Mouse (Mus musculus): ENCODE results near the gene Dleu7.
A peak's percentile ranks its signal among the peaks of the same experiment; 100 is the strongest.

Dleu7 gene

DNA sequence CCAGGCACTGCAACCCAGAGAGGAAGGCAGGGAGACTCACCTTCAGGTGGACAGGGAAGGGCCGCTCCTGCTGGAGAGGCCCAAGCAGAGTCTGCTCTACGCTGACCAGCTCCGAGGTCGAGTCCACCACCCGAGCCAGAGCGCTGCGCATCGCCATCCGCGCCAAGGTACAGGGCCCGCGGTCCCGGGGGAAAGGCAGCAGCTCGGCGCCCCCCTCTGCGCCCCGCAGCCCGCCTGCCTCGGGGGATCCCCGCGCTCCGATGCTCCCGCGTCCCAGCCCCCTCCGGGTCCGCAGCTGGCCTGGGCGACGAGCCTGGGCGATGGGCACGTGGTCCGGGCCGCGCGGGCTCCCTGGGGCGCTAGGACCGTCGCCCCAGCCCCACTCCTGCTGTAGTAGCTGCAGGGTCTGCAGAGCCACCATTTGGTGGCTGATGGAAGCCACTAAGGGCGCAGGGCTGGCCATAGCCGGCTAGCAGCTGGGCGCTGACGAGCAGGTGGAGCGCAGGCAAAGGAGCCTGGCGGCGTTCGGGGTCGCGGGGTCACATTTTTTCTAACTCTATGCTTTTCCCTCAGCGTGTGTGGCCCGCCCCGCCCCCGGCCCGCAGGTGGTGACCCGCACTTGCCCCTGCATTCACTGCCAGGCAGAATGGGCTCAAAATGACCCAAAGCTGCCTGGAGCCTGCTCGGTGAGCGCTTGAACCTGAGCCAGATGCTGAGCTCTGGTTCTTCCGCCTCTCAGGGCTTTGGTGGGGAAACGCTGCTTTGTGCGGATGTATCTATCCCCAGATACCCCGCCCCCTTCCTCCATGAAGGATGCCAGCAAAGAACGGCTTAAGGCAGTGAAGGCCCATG lies at the start of gene Dleu7, which contains the start of gene Rnaseh2b:
Gene Dleu7 (minus strand): TSS at position 560 of the 852 bp plus-strand sequence.
Gene Rnaseh2b (plus strand): TSS at position 102 of the 852 bp plus-strand sequence.
- DNase-seq (ENCODE audit: low read depth, low spot score): peak; percentile 58

DNA sequence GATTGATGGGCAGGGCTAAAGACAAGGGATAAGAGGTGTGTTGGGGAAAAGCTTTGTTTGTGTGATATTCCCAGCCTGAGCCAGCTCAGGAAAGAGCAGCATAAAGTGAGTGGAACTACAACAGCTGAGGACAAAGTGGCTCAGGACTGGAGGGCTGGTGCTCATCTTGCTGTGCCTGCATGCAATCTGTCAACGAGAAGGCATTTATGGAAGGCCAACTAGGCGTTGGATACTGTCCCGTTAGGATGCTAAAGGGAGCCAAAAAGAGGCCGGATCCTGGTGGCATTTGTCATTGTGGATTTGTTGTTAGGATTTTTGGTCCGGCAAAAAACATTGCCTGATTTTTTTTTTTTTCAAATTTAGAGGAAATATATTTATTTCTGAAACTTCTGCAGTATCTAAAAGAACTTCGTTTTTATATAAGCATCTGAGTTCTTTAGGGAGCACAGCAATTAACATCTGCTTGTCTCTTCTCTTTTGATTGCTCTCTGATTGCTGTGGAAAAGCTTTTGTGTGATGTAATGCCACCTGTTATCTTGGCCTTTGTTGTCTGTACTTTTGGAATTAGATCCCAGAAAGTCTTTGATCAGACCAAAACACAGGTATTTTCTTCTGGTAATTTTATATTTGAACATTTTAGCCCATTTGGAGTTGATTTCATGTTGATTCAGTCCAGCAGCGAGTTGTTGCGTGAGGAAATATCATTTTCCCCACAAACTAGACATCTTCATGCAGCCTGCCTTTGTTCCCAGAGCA lies 49.2 kb upstream of the Dleu7 start:
- DNase-seq (ENCODE audit: low read depth, low spot score): no peak

DNA sequence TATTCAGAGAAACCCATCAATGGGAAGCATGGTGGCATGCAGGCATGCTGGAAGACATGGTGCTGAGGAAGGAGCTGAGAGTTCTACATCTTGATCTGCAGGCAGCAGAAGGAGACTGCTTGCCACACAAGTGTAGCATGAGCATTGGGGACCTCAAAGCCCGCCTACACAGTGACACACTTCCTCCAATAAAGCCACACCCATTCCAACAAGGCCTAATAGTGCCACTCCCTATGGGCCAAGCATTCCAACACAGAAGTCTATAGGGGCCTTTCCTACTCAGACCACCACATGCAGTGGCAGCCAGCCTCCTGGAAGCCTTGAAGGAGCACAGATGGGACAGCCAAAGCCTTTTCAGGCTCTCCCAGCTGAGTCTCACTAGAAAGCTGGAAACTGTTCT lies 46.3 kb upstream of the Dleu7 start:
- DNase-seq (ENCODE audit: low read depth, low spot score): no peak

DNA sequence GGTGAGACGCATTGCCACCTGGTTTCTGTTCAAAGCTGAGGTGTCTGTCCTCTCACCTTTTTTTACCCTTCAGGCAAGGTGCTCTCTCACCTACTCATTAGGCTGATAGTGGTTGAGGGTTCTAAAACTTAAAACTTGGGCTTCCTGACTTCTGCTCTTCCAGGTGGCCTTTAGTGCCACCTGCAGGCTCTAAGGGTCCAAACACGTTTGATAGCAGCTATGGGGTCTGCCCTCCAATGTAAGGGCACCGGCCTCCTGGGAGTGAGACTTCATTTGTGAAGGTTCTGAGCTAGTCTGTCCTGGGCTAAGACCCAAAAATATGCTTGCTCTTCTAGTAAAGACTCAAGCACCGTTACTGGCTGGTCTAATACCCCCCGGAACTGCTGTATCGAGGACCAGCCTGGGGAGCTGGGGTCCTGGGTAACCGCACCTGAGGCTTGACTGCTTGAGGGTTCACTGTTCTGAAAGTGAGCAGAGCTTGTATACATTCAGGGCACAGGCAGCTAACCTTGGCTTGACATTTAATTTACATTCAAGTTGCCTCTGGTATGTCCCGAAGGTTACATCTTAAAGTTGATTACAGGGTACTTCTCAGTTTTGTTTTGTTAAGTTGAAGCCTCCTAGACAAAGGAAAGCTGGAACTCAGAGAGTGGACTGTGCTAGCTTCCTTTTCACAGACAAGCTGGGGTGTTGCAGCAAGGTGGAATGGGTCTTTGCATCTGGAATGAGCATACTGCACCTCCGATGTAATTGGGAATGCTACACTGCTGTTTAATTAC lies 41.3 kb upstream of the Dleu7 start:
- no peak for DNase-seq (ENCODE audit: low read depth, low spot score)

DNA sequence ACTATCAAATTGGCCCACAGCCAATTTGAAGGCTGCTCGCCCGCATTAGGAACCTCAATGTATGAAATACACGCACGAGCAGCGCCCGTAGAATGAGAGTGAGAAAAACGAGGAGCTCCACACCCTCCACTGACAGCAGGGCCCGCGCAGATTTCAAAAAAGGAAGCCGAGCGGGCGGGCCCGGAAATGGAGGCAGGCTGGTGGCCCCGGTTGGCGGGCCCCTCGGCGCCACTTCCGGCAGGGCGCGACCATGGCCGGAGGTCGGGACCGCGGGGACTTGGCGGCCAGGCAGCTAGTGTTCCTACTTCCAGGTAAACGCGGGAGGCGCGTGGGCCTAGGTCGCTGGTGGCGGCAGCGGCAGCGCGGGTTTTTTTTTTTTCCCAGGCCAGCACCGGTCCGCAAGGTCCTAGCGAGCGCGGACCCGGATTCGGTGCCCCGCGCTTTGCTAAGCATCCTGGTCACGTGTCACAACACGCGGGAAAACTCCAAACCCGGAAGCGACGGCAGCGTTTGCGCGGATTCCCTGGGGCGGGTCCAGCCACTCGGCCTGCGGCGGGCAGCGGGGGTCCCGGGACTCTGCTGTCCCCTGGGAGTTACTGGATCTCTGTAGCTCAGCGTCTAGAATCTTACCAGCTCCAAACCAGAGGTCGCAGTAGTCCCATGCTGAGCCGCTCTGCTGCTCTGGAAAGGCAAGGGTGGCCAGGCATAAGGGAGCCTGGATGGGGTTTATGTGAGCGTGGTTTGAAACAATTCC lies 39.2 kb upstream of the Dleu7 start:
- peak; percentile 75 for DNase-seq (ENCODE audit: low read depth, low spot score)

DNA sequence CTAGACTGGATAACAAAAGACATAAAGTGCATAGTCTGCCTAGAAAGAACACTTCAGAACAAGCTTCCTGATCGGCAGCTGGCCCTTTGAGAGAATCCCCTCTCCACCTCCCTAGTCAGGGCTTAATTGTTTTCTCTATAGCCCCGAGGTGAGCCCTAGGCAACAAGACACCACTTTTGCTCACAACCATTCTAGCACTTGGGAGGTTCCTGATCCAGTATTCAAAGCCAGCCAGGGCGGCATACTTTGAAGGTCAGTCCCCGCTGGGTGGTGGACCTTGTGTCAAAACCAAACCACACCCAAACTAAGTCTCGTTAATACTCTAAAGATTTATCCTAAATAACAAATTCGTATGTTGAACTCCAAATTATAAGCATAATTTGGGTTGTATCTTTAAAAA lies 38.6 kb upstream of the Dleu7 start:
- no peak for DNase-seq (ENCODE audit: low read depth, low spot score)

DNA sequence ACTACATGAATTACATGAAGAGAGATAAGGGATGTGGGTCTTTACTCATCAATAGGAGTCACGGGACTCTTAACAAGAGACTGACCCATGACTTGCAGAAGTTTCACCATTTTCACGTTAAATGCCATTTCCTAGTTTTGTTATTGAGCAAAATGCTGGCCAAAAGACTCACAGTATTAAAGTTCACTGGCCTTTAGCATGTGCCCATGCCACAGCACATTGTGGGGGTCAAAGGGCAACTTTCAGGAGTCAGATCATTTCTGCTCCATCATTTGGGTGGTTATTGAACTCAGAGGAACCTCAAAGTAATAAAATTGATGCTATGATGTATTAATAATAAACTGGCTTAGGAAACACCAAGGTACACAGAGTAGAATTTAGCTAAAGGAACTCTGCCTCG lies 36.8 kb upstream of the Dleu7 start:
- DNase-seq (ENCODE audit: low read depth, low spot score): no peak

DNA sequence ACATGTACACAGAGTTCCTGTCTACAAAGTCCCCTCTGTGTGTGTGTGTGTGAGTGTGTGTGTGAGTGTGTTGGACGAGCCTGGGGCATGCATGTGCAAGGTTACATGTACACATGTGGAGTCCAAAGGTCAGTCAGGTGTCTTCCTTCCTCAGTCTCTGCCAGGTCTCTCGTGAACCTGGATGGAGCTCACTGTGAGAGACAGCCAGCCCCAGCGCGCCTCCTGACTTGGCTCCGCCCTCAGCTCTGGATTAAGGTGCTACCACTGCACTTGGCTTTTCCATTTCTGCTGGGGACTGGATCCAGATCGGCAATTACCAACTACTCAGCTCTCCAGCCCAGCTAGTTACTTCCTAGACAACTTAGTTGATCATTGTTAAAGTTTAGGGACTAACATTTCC lies 35.8 kb upstream of the Dleu7 start:
- no peak for DNase-seq (ENCODE audit: low read depth, low spot score)

DNA sequence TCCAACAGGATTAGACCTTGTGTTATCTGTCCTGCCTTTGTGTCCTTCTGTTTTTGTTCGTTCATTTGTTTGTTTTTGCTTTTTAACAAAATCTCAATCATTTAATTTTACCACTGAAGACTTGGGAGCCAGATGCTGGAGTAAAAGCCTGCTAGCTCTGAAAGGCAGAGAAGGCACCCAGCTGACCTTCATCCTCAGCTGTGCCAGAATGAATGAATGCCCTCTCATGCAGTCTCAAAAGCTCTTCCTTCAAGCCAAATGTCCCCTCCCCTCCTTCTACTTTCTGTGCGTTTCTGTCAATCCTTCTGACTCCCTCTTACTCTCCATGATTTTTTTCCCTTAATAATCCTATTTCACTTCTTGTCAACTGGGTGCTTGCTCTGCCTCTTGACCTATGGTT lies 34.3 kb upstream of the Dleu7 start:
- DNase-seq (ENCODE audit: low read depth, low spot score): no peak

DNA sequence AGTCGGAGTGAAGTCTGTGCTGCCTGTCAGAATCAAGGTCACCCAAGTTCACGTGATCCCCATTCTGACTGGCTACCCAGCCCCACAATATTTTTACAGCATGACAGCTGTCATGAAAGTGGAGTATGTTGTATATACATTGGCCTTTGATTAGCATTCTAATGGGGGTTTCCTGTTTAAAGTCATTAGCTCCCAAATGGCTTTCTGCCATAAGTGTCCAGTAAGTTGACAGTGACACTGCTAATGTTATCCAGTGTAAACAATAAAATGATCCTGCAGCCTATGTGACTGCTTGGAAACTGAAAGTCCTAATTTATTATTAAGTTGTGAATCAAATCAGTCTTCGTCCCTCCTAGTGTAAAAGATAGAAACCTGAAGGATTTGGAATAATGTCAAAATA lies 33.2 kb upstream of the Dleu7 start:
- no peak for DNase-seq (ENCODE audit: low read depth, low spot score)

DNA sequence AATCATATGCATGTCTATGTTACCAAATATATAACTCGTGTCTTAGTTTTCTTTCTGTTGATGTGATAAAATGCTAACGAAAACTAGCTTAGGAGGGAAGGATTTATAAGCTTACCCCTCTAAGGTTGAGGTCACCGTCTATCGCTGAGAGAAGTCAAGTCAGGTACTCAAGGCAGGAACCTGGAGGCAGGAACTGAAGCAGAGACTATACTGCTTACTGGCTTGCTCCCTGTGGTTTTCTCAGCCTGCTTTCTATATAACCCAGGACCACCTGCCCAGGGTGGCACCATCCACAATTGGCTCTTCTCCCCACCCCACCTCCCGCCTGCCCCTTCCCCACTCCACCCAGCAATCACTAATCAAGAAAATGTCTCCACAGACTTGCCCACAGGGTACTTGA lies 32.1 kb upstream of the Dleu7 start:
- no peak for DNase-seq (ENCODE audit: low read depth, low spot score)

DNA sequence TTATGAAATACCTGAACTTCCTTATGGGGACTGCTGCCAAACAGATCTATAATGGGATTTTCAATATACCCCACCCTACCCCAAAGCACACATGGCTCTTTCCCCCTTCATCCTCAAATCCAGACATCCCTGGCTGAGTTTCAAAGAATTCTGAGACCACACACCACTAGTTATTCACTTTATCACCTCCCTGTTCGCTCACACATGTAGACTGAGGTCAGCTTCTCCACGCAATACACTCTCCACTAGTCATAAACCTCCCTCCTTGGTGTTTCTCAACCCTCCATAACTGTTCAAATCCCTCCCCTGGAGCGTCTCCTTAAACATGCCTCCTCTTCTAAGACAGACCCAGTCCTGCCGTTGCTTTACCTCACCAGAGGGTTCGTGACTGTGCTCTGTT lies 30.6 kb upstream of the Dleu7 start:
- DNase-seq (ENCODE audit: low read depth, low spot score): no peak

DNA sequence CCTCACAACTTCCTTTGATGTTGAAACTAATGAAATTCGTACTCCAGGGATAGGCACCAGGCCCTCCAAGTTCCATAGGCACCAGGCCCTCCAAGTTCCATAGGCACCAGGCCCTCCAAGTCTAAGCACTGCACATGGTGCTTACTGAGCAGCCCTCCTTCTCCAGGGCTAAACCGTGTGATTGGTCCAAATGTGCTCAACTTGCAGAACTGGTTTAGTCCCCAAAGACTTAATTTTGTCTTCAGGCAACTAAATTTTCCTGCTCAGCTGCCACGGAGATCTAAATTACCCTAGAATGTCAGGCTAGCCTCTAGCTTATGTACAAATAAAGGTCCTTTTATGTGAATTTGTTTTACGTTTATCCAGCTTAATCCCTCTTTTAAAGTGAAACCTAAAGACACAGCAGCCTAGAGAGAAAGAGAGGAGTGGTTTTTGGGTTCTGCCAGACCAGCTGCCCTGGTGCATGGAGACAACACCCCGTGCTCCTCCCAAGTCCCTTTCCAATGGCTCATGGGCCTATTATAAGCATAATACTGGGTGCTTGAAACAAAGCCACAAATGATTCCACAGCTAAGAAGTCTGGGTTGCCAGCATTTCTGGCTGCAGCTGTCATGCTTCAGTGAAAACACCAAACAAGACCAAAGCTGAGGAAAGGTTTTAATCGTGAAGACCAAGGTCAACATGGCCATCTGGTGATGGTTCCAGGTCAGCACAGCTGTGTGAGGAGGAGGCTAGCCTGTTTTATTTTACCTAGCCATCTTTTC lies 29.9 kb upstream of the Dleu7 start:
- no peak for DNase-seq (ENCODE audit: low read depth, low spot score)

DNA sequence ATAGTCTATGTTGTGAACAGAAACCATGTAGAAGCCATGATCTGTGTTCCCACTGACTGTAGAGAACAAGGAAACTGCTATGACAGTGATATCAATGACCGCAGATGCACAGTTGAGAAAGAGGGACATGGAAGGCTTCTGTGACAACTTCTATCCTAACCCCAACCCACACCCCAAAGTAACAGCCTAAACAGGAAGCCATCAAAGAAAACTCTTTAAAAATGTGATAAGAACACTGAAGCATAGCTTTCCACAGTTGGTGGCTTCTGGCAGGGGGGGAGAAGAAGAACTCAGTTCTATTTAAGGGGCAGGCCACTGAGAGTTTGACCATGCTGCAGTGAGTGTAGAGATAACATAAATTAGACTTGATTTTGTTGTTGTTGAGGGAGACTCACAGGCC lies 18.8 kb upstream of the Dleu7 start:
- DNase-seq (ENCODE audit: low read depth, low spot score): no peak

DNA sequence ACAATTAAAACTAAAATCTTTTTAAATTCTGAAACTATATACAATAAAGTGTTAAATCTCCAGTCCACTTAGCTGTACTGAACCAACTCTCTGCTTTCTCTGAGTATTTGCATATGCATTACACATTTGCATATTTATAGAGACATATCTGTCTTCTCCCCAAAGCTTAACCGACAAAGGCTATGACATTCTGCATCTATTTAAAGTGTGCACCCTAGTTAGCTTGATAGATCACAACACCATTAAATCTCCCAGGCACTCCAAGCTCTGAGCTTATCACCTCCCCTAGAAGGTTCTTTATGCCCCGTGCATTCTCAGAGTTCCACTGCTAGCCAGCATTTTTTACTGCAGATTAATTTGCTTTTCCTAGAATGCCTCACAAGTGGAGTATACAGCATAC lies 16.2 kb upstream of the Dleu7 start:
- DNase-seq (ENCODE audit: low read depth, low spot score): no peak

DNA sequence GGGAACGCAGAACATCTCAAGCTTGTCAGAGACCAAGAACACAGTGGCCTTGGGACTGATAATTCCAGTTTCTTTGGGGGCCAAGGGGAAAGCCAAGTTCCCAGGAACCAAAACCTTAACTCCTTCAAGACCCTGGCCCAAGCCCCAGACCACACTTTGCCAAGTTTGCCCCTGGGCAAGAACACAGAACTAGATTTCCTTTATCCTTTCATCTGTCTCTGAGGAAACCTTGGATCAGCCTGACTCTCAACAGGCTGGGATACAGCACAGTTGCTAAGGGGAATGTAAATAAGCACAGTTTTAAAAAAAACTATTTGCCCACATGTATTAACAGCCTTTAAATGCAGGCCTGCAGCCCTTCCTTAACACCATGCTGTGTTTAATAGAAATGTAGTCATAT lies 14.7 kb upstream of the Dleu7 start:
- DNase-seq (ENCODE audit: low read depth, low spot score): no peak

DNA sequence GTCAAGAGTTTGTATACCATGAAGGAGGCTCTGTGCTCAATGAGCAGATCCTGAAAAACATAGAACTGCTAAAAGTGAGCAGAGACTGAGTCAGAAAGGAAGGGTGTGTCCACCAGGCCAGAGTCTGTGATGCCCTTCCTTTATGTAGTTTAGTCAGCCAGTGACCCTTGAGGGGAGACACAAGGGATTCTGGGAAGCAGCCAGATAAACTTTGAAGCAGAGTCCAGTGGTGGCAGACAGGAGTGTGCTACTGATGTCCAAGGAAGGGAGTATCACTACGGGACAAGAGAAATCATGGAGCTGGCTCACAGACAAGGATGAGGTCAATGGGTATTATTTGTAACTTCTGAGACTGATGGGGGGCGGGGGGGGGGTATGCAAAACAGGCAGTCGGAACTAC lies 7.2 kb upstream of the Dleu7 start:
- no peak for DNase-seq (ENCODE audit: low read depth, low spot score)

DNA sequence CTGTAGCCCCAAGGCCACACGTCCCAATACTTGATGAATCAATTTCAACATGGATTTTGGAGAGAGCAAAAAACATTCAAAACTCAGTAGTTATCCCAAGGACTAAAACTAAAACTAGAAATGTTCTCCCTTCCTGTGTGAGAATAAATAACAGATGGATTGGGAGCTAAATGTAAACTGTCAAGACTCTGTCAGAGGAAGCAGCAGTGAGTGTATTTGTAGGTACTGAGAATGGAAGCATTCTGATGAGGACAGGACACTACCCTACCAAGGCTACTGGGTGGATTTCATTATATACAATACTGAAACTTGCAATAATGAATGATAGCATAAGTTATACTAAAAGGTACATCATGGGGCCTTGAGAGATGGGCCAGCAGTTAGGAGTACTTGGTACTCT lies 6.0 kb upstream of the Dleu7 start:
- no peak for DNase-seq (ENCODE audit: low read depth, low spot score)

DNA sequence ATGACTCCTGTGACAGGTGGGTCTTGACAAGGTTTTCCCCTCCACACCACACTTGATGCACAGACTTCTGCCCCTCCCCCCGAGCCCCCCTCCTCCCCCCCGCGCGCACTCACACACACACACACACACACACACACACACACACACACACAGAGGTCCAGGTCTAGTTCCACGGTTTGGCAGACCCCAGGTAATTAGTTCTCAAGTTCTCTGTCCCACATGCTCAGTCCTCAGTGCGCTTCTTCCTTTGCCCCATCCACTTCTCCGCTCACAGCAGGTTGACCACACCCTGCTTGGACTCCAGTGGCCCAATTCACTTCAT lies 720 bp downstream of the Dleu7 start:
- DNase-seq (ENCODE audit: low read depth, low spot score): no peak

DNA sequence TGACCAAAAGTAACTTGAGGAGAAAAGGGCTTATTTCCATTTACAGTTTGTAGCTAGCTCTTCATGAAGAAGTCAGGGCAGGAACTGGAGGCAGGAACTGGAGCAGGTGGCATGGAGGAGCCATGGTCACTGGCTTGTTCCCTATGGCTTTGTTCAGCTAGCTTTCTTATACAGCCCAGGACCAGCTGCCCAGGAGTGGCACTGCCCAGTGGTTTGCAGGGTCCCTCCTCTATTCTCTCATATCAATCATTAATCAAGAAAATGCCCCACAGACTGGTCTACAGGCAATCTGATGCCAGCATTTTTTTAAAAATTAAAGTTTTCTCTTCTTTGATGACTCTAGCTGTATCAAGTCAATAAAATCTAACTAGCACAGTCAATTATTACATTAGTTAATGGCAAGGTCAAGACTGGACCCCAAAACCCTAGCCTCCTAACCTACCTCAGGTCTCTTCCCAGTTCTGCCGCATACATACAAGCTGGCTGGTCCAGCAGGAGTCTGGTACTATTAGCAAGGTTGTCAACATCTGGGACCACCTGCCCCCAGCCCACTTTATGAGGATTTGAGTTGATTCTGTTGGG lies 1.4 kb downstream of the Dleu7 start:
- DNase-seq (ENCODE audit: low read depth, low spot score): no peak

DNA sequence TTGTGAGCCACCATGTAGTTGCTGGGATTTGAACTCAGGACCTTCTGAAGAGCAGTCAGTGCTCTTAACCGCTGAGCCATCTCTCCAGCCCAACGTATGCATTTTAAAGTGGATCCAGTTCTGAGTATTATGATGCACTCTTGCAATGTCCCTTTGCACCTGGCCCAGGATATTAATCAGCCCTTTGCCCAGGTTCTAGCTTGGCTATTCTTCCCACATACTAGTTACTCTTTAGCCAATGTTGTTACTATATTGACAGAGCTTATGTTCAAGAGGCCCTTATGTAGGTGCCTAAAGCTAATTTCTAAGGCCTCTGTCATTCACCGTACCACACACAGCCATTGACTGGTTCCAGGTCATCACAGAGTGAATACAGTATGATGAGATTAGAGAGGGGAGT lies 4.1 kb downstream of the Dleu7 start:
- DNase-seq (ENCODE audit: low read depth, low spot score): no peak
